Mouse (Mus musculus): ENCODE measurements at regions not wholly inside any gene's neighbourhood (a gene's known extent, or its start where the extent isn't known, plus 50 kb on each side); places are given as distances from the start of the nearest gene placed in this dataset.

GRCm38 (mm10) chr14:24550763-24551471, 64.0 kb downstream of the Rps24 start:
- DNase-seq, result peak; percentile 19

GRCm38 (mm10) chr14:24551472-24551783, 64.5 kb downstream of the Rps24 start:
- DNase-seq, result no peak

- DNase-seq, result no peak
Observed at GRCm38 (mm10) chr14:24564801-24565624, 78.1 kb downstream of the Rps24 start.

- DNase-seq, result no peak
Observed at GRCm38 (mm10) chr14:24565718-24566322, 78.9 kb downstream of the Rps24 start.

GRCm38 (mm10) chr14:24575111-24575510, 88.2 kb downstream of the Rps24 start:
- DNase-seq, result no peak

- DNase-seq, result peak; percentile 89
Observed at GRCm38 (mm10) chr14:24578535-24579111, 91.7 kb downstream of the Rps24 start.

- no peak for DNase-seq
Observed at GRCm38 (mm10) chr14:24579153-24579795, 92.3 kb downstream of the Rps24 start.

GRCm38 (mm10) chr14:24586133-24586908, 99.4 kb downstream of the Rps24 start:
- no peak for DNase-seq

GRCm38 (mm10) chr14:24586982-24587672, 100.2 kb downstream of the Rps24 start:
- no peak for DNase-seq

GRCm38 (mm10) chr14:24588041-24588440, 101.1 kb downstream of the Rps24 start:
- DNase-seq, result no peak

GRCm38 (mm10) chr14:24606444-24607173, 119.7 kb downstream of the Rps24 start:
- DNase-seq, result no peak

- DNase-seq, result no peak
Observed at GRCm38 (mm10) chr14:24608356-24608755, 121.4 kb downstream of the Rps24 start.

GRCm38 (mm10) chr14:24612254-24612995, 125.5 kb downstream of the Rps24 start:
- no peak for DNase-seq

- DNase-seq, result no peak
Observed at GRCm38 (mm10) chr14:24615776-24616175, 128.9 kb downstream of the Rps24 start.

GRCm38 (mm10) chr14:24616306-24617125, 129.6 kb downstream of the Rps24 start:
- DNase-seq, result no peak

GRCm38 (mm10) chr14:24617126-24617375, 130.1 kb downstream of the Rps24 start:
- DNase-seq, result no peak

- DNase-seq, result peak; percentile 34
Observed at GRCm38 (mm10) chr14:24617393-24617861, 130.5 kb downstream of the Rps24 start.

GRCm38 (mm10) chr14:24618226-24619038, 131.5 kb downstream of the Rps24 start:
- peak; percentile 35 for DNase-seq
